31 mouse cellular contexts compared by ENCODE assay signal in genomic region chr3:103626481-103626880, GRCm38 (mm10). TPM values are rescaled to one million over a fixed set of nuclear protein-coding genes. Genes with fewer than 3 reads are reported as not detected.
A peak's percentile ranks its signal among the peaks of the same experiment; 100 is the strongest.
DNase-seq lines count a peak whose midpoint lies in the region; ATAC-seq and TF ChIP-seq lines count a peak whose summit lies in the region.
"Had no signal": no experiment of that assay in that cellular context is flagged by ENCODE, and none has a peak within 500 bp of the region (broad histone marks: within the 10 kb centered on the region; RNA-seq: fewer than 3 reads in every experiment).

No protein-coding gene starts in this region.

- DNase-seq in kidney, postnatal 0 days (ENCODE audit: low spot score): no peak
- no peak for DNase-seq in kidney, postnatal 4 days
- peak; percentile 15 for DNase-seq in MEL-GATA-1-ER (ENCODE audit: extremely low read depth, low read depth)
- DNase-seq in induced T-regulatory cell, adult 2 months (ENCODE audit: low read depth): peak; percentile 9
- no peak for DNase-seq in urinary bladder, postnatal 14 days (ENCODE audit: low spot score)
- no peak for DNase-seq in urinary bladder, postnatal 25 days (ENCODE audit: low spot score)
- DNase-seq: adrenal gland, adult 8-10 months; cerebellum, adult 11 months; cerebellum, adult 9-10 months; cerebellum, postnatal 36 days; gastrocnemius, postnatal 25 days; heart, postnatal 36 days; kidney, adult 11 months; kidney, postnatal 36 days; layer of hippocampus, adult 9-11 months; lung, postnatal 36 days; thymus, postnatal 4 days had no signal

- no peaks in the 10 kb centered on the region for H3K9me3 ChIP-seq in kidney, postnatal 0 days (replicated peaks; ENCODE audit: low read length)
- no peaks in the 10 kb centered on the region for H3K9me3 ChIP-seq in E14TG2a.4 (ENCODE audit: low read length)
- no peaks in the 10 kb centered on the region for H3K9me3 ChIP-seq in intestine, postnatal 0 days (ENCODE audit: control insufficient read depth)
- H3K9me3 ChIP-seq: G1E; hindbrain, embryonic 12.5 days; kidney, embryonic 15.5 days; limb, embryonic 10.5 days; limb, embryonic 15.5 days; midbrain, embryonic 13.5 days; neural tube, embryonic 13.5 days had no signal

- H3K4me2 ChIP-seq in kidney, postnatal 0 days (ENCODE audit: low read length): no peak overlapping the region
- no peak overlapping the region for H3K4me2 ChIP-seq in intestine, postnatal 0 days (replicated peaks; ENCODE audit: low read depth)
- H3K4me2 ChIP-seq: heart, embryonic 11.5 days; hindbrain, embryonic 12.5 days; kidney, embryonic 15.5 days; limb, embryonic 15.5 days; midbrain, embryonic 13.5 days; neural tube, embryonic 13.5 days had no signal

- H3K36me3 ChIP-seq in kidney, postnatal 0 days (ENCODE audit: insufficient read depth, low read length): no peaks in the 10 kb centered on the region
- H3K36me3 ChIP-seq in E14TG2a.4 (ENCODE audit: insufficient read depth, low read length): no peaks in the 10 kb centered on the region
- H3K36me3 ChIP-seq in intestine, postnatal 0 days (ENCODE audit: control insufficient read depth, insufficient read depth): no peaks in the 10 kb centered on the region
- H3K36me3 ChIP-seq: G1E; hindbrain, embryonic 12.5 days; kidney, embryonic 15.5 days; limb, embryonic 10.5 days; limb, embryonic 15.5 days; midbrain, embryonic 13.5 days; neural tube, embryonic 13.5 days had no signal

- H3K27ac ChIP-seq in kidney, postnatal 0 days: no peak overlapping the region
- no peak overlapping the region for H3K27ac ChIP-seq in intestine, postnatal 0 days (ENCODE audit: low read depth, low read length)
- H3K27ac ChIP-seq: hindbrain, embryonic 12.5 days; kidney, embryonic 15.5 days; limb, embryonic 10.5 days; limb, embryonic 15.5 days; midbrain, embryonic 13.5 days; neural tube, embryonic 13.5 days had no signal

- H3K9ac ChIP-seq in kidney, postnatal 0 days (ENCODE audit: low read depth, low read length): no peak overlapping the region
- no peak overlapping the region for H3K9ac ChIP-seq in intestine, postnatal 0 days (ENCODE audit: low read depth, low read length)
- H3K9ac ChIP-seq: hindbrain, embryonic 12.5 days; kidney, embryonic 15.5 days; limb, embryonic 15.5 days; midbrain, embryonic 13.5 days; neural tube, embryonic 13.5 days had no signal

- H3K27me3 ChIP-seq in kidney, postnatal 0 days (ENCODE audit: insufficient read depth, low read length): no peaks in the 10 kb centered on the region
- H3K27me3 ChIP-seq in E14TG2a.4 (ENCODE audit: insufficient read depth, low read length): peaks cover 4% of the 10 kb centered on the region; the same call in 1 of the 2 replicates
- no peaks in the 10 kb centered on the region for H3K27me3 ChIP-seq in intestine, postnatal 0 days (replicated peaks; ENCODE audit: control insufficient read depth, insufficient read depth, low read length)
- H3K27me3 ChIP-seq: hindbrain, embryonic 12.5 days; limb, embryonic 15.5 days; midbrain, embryonic 13.5 days; neural tube, embryonic 13.5 days had no signal

- peak; percentile 14; the same call in 1 of the 2 replicates for TF ChIP-seq CTCF in kidney, postnatal 0 days (IDR thresholded peaks at IDR 0.05; ENCODE audit: low read depth)
- 0 out of 2 replicates have a peak, but pooled peaks have one; percentile 31 for TF ChIP-seq CTCF in E14TG2a.4 (conservative IDR thresholded peaks at IDR 0.05; ENCODE audit: low read length)
- no peak for TF ChIP-seq CTCF in intestine, postnatal 0 days (IDR thresholded peaks at IDR 0.05; ENCODE audit: low read depth)

- no peak overlapping the region for H3K4me3 ChIP-seq in kidney, postnatal 0 days (replicated peaks; ENCODE audit: low read depth, low read length)
- no peak overlapping the region for H3K4me3 ChIP-seq in E14TG2a.4 (replicated peaks; ENCODE audit: low read length)
- H3K4me3 ChIP-seq in intestine, postnatal 0 days (ENCODE audit: low read depth, low read length): no peak overlapping the region
- H3K4me3 ChIP-seq: hindbrain, embryonic 12.5 days; kidney, embryonic 15.5 days; limb, embryonic 10.5 days; limb, embryonic 15.5 days; megakaryocyte, embryonic 14.5 days; midbrain, embryonic 13.5 days; neural tube, embryonic 13.5 days had no signal

- no peak for ATAC-seq in kidney, postnatal 0 days (replicated peaks; ENCODE audit: low FRiP score, low read depth)
- no peak for ATAC-seq in intestine, postnatal 0 days
- ATAC-seq: forebrain, embryonic 14.5 days; midbrain, embryonic 13.5 days had no signal

- 93% methylated on average over 4 of the region's 4 CpGs for WGBS in kidney, postnatal 0 days
- WGBS in intestine, postnatal 0 days: 93% methylated on average over 4 of the region's 4 CpGs

- H3K4me1 ChIP-seq in kidney, postnatal 0 days (replicated peaks; ENCODE audit: insufficient read depth, low read length): 0 out of 2 replicates have a peak, but pooled peaks cover 3% of the 10 kb centered on the region
- no peaks in the 10 kb centered on the region for H3K4me1 ChIP-seq in E14TG2a.4 (replicated peaks; ENCODE audit: low read depth, low read length)
- H3K4me1 ChIP-seq in intestine, postnatal 0 days (replicated peaks; ENCODE audit: control insufficient read depth, insufficient read depth, low read length): no peaks in the 10 kb centered on the region
- H3K4me1 ChIP-seq: limb, embryonic 10.5 days; limb, embryonic 15.5 days had no signal

RNA-seq across cellular contexts. Expression of gene Atg4a-ps, which starts 19.4 kb away (rescaled TPM):
- polyA plus RNA-seq in kidney, postnatal 0 days (2015; fragmentation: Nextera tagmentation; extraction: Ambion mirVana): 0.26 and 0.46 TPM in 2 replicates
- 0.26 and 0.31 TPM in 2 replicates for polyA plus RNA-seq in intestine, postnatal 0 days (2015; fragmentation: Nextera tagmentation; extraction: Ambion mirVana)
- polyA plus RNA-seq: G1E; hindbrain, embryonic 12.5 days; kidney, embryonic 15.5 days; limb, embryonic 10.5 days; testis, adult 2 months had no signal

RNA-seq across cellular contexts. Expression of gene Syt6, which starts 51.5 kb away (rescaled TPM):
- 0.05 TPM in 1 of 2 replicates, not detected in the other for polyA plus RNA-seq in kidney, postnatal 0 days (2015; fragmentation: Nextera tagmentation; extraction: Ambion mirVana)
- 0.56 and 0.60 TPM in 2 replicates for polyA plus RNA-seq in intestine, postnatal 0 days (2015; fragmentation: Nextera tagmentation; extraction: Ambion mirVana)
- polyA plus RNA-seq: G1E; liver, embryonic 16.5 days had no signal

Comparison
In these comparisons a context has a peak if more than half of its experiments do, and no peak if none do; other contexts are left out.
1. DNase-seq: peak in MEL-GATA-1-ER (single experiment) and induced T-regulatory cell, adult 2 months (single experiment); none in kidney, postnatal 0 days (single experiment), kidney, postnatal 4 days (0 of 2), urinary bladder, postnatal 14 days (single experiment) and urinary bladder, postnatal 25 days (single experiment).